1 mouse cellular context compared by ENCODE assay signal in genomic region chr13:23542225-23542980, GRCm38 (mm10).
A peak's percentile ranks its signal among the peaks of the same experiment; 100 is the strongest.
TF ChIP-seq lines count a peak whose summit lies in the region.

No protein-coding gene starts in this region.

TF ChIP-seq in MEL, 35 proteins besides CTCF, POLR2A, EP300 and RAD21:
- TF ChIP-seq TBP (IDR thresholded peaks at IDR 0.05; ENCODE audit: low read depth, low read length), result peak; percentile 44; the same call in 1 of the 2 replicates
- TF ChIP-seq POLR2AphosphoS5 (IDR thresholded peaks at IDR 0.05; ENCODE audit: borderline replicate concordance, low read depth, low read length), result peak; percentile 87; the same call in 1 of the 2 replicates
